Mouse (Mus musculus): Measurements from ENCODE around the gene Hist1h1a.
"Not testable (repeated sequence)": the region's sequence is repeated elsewhere in the genome, so short reads cannot be mapped to it uniquely, and the experiment has no call there.

Gene Hist1h1a

DNA sequence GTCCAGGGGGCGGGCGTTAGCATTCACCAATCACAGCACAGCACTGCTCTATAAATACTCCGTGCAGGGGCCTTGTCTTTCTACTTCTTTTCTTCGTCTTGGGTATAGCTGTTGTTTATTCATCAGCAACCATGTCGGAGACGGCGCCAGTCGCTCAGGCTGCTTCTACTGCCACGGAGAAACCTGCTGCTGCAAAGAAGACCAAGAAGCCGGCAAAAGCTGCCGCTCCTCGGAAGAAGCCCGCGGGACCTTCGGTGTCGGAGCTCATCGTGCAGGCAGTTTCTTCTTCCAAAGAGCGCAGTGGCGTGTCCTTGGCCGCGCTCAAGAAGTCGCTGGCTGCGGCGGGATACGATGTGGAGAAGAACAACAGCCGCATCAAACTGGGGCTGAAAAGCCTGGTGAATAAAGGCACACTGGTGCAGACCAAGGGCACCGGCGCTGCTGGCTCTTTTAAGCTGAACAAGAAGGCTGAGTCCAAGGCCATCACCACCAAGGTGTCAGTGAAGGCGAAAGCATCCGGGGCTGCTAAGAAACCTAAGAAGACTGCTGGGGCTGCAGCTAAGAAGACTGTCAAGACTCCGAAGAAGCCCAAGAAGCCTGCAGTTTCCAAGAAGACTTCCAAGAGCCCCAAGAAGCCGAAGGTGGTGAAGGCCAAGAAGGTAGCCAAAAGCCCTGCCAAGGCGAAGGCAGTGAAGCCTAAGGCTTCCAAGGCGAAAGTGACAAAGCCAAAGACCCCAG is at the start of gene Hist1h1a:
Gene Hist1h1a, plus strand, starts transcription at position 81 of the 738 bp plus-strand sequence.
- DNase-seq (ENCODE audit: low spot score): peak; percentile 62

DNA sequence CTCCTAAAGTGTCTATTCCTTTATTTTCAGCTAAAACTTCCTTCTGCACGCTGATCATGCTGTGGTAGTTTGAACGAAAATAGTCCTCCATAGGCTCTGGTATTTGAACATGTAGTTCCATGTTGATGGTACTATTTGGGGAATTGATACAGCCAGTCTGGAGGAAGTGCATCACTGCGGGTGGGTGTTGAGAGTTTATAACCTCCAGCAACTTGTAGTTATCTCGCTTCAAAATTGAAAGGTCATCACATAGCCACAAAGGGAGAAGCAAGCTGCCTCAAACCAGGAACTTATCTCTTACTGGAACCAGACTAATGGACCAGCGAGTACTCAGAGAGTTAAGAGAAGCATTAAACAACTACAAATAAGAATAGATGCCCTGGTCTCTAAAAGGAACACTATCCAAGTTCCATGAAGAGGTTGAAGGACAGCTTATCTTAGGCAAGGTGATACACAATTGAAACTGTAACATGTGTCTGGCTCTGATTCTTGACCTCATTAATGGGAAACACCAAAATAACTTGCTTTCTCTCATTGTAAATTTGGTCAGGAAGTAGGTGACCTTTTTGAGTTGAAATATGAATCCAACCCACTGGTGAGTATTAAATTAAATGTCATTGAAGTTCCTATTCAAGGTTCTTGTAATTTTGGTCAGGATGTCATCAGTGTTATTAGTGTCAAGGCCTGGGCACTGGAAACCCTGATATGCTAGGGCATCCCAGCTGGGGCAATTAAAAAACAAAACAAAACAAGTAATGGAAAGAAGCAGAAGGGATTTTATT is 47.0 kb upstream of the Hist1h1a start:
- DNase-seq (ENCODE audit: low spot score): no peak

DNA sequence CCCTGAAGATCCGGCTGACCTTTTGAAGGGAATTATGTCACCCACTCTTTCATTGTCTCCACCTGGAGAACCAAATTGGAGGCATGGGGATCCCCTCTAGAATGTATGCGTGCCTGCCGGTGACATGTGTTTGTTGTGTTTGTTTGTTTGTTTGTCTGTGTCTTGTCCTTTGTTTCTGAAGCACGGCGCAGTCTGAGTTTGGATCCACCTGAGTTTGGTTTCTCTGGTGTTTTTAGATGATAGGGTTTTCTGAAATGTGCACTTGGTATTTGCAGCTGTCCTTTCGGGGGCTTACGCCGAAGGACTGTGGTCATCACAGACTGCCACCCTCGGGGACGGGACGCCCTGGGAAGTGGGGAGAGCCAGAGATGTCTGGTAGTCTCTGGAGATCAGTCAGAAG is 46.3 kb upstream of the Hist1h1a start:
- no peak for DNase-seq (ENCODE audit: low spot score)

DNA sequence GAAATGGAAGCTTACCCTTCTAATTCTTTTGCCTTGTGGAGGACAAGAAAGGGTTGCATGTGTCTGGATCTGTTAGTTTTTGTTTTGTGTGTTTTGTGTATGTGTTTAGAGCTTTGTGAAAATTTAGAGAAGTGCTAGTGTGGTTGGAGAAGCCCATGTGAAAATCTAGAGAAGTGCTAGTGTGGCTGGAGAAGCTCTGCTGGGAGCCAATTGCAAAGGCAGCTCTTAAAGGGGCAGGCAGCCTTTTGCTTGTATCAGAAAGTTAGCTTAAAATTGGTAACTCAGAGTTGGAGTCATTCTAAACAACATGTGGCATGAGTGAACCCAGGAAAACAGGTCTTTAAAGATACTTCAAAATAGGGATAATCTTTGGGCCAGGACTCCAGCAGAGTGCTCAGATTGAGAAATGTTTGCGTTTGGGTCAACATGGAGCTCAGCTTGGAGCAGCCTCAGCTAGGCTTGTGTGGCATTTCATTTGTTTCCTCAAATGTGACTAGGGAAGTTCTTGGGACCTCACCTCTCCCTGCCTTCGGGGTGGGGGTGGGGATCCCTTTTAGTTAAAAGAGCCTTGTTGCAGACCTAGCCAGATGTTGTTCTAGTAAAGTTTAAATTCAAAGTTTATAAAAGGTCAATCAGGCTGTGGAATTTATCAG is 45.7 kb upstream of the Hist1h1a start:
- not testable (repeated sequence) for DNase-seq (ENCODE audit: low spot score)

DNA sequence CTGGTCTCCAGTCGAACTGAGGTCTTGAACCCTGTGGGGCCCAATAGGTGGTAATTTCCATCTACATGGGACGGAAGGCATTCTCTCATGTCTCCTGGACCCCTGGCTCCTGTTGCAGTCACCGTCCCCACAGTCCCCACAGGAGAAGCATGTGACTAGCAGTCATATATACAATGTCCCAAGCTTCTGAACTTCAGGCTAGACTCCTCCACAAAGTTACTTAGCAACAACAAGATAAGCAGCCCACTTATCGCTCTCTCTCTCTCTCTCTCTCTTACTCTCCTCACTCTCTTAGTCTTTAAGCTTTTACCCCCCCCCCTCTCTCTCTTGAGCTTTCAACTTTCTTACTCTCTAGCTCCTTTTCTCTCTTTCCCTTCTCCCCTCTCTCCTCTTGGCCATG is 39.2 kb upstream of the Hist1h1a start:
- no peak for DNase-seq (ENCODE audit: low spot score)

DNA sequence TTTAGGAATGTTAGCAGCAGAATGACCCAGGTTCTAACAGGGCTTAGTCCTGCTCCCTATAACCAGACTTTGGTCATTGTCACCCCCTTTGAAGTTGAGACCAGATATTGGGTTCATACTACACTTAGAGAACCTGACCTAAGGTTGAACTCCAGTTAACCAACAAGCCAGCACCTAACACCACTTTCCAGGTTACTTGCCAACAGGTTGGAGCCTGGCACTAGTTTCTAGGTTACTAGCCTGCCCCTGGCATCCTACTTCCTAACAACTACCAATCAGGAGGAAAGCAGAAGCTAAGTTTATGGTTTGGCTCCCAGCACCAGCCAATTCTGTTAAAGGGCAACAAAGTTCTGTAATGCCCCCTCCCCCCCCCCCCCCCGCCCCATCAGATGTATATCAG is 38.3 kb upstream of the Hist1h1a start:
- DNase-seq (ENCODE audit: low spot score): no peak

DNA sequence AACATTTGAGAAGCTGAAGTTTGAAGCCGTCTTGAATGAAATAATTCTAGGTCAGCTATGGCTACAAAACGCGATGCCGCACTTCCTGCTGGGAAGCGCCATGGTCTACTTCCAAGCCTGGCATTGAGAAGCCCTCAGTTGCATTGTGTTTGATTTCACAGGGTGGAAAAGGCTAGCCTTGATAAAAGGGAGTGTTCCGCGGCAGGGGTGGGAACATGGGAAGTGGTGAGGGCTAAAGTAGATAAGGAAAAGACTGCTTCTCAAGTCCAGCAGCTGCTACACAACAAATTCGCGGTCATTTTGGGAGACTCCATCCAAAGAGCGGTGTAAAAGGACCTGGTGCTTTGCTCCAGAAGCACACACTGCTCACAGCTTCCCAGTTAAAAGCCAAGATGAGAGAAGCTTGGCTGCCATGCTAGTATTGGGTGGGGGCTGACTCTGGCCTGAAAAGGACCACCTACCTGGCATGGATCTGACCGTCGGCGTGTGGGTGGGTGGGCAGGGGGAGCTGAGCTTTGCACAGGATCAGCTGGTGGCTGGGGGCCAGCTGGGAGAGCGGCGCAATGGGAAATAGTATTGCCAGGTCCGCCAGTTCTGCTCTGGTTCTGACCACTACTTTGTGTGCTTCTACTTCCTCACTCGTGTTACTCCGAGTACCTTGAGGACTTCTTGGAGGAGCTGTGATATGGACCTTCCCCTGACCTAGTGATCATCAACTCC is 34.8 kb upstream of the Hist1h1a start:
- DNase-seq (ENCODE audit: low spot score): no peak

DNA sequence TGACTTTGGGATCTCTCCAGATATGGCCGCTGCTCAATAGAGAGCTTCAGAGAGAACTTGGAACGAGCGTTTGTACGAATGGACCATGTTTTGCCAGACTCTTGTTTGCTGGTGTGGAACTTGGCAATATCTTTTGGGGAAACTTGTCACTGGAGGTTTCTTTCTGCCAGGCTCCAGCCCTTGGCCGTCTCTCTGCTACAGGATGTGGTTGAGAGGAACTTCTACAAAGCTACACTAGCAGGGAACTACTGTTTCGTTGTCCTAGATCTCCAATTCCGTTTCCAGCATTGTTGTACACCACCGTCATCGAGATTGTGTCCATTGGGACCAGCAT is 34.3 kb upstream of the Hist1h1a start:
- no peak for DNase-seq (ENCODE audit: low spot score)

DNA sequence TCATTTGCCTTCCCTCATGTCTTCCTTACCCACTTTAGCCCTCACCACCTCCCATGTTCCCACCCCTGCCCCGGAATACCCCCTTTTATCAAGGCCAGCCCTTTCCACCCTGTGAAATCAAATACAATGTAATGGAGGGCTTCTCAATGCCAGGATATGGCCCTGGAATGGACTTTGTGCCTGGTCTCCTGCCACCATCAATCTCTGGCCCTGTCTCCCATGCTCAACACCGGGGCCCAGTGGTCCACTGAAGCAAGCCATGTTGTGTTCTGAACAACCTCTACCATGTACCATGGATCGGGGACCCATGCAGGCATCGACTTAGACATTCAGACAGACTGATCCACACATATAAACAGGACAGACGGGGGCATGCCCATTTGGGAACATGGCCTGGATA is 33.8 kb upstream of the Hist1h1a start:
- no peak for DNase-seq (ENCODE audit: low spot score)

DNA sequence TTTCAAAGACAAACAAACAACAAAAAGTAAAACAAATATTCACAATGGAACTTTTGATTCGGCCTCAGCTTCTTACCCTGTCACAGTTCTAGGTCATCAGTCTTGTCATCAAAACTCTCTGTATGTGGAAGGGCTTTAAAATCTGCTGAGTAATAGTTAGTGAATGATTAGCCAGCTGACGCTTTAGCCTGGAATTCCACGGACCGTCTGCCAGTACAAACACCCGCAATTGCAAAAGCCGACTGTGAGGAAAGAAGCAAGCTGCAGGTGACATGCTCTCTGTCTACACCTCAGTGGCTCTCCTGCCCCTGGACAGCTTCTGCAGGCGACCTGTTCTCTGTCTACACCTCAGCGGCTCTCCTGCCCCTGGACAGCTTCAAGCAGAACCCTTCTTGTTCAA is 33.0 kb upstream of the Hist1h1a start:
- DNase-seq (ENCODE audit: low spot score): no peak

DNA sequence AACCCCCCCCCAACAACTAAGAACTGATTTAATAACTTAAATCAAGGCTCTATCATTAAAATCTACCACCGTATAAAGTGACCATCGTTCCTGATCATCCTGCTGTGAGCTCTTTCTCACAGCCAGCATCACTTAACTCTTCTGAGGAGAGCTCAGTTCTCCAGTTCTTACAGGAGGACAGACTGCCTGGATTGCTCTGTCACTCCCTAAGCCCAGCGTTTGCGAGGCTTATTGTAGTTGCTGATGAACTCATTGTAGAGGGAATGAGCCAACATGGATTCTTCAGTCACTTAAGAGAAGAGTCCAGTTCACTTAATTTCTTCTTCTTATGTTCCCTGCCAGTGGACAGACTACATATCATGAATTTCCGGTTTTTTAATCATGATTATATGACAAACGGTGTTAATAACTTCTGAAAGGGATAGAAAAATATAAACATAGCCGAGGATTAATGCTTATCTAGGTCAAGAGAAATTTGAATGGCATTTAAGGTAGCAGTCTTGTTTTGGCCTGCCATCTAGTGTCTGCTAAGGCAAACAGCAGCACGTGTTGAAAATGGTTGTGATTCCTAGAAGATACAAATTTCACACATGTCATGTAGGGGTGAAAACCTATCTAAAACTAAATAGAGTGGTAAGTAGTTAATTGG is 31.2 kb upstream of the Hist1h1a start:
- DNase-seq (ENCODE audit: low spot score): no peak

DNA sequence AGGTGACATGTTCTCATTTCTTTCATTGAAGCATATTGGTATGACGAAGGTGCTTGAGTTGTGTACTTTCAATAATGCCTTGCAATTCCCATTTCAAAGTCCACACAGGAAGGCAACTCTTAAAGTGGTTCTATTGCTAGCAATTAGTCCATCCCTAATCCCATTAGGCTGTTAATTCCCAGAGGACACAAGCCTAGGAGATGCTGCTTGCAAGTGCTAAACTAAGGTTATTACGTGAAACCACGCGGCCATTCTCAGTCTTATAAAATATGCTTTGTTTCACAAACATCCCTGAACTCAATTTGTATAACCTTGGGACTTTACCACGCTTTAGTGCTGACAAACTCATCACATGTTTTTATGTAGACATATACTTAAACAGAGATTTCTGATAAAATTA is 26.4 kb upstream of the Hist1h1a start:
- DNase-seq (ENCODE audit: low spot score): no peak

DNA sequence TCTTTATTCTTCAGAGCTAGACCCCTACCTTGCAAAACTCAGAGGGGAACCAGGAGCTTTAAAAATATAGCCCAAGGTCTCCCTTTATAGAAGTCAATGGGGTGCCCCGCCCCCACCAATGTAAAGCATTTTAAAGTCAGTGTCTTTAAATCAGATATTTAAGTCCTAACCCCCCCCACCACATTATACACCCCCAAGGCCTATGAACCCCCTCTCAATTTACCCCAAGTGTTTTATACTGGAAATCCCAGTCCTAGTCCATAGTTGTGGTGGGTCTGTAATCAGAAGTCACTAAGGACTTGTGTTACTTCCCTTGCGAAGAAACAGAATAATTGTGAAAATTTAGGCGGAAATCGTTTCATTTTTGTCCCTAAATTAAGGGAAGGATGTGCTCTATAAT is 25.4 kb upstream of the Hist1h1a start:
- DNase-seq (ENCODE audit: low spot score): no peak

DNA sequence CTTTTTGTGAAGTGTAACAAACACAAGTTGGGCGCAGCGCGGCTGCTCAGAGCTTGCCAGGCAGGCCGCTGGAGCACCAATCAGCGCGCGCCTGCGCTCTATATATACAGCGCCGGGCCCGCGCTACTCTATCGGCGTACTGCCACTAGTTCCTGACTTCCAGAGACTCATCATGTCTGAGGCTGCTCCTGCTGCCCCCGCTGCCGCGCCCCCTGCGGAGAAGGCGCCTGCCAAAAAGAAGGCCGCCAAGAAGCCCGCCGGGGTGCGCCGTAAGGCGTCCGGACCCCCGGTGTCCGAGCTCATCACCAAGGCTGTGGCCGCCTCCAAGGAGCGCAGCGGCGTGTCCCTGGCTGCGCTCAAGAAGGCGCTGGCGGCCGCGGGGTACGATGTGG is 24.8 kb upstream of the Hist1h1a start, which contains the start of gene Hist1h1c:
Gene Hist1h1c, plus strand, starts transcription at position 132 of the 392 bp plus-strand sequence.
- peak; percentile 95 for DNase-seq (ENCODE audit: low spot score)

DNA sequence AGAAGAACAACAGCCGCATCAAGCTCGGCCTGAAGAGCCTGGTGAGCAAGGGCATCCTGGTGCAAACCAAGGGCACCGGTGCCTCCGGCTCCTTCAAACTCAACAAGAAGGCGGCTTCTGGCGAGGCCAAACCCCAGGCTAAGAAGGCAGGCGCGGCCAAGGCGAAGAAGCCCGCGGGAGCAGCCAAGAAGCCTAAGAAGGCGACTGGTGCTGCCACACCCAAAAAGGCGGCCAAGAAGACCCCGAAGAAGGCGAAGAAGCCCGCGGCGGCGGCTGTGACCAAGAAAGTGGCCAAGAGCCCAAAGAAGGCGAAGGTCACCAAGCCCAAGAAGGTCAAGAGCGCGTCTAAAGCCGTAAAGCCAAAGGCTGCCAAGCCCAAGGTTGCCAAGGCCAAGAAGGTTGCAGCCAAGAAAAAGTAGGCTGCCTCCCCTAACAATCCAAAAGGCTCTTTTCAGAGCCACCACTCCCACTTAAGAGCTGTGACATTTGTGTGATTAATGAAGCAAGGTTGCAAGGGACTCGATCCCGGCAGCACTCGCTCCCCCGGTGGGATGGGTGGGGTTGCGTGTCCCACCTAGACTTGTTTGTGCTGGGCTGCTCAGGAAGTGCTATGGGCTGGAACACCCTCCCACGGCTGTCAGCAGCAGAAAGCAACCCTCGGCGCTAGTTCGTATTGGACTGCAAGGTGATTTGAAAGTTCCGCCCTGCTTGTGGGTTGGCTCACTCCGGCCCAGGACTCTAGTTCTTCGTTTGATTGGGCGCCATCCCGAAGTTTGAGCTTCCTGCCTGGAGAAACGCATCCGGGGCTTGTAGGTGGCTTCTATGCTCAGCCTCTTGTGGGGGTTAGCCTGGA is 24.2 kb upstream of the Hist1h1a start:
- DNase-seq (ENCODE audit: low spot score): peak; percentile 78

DNA sequence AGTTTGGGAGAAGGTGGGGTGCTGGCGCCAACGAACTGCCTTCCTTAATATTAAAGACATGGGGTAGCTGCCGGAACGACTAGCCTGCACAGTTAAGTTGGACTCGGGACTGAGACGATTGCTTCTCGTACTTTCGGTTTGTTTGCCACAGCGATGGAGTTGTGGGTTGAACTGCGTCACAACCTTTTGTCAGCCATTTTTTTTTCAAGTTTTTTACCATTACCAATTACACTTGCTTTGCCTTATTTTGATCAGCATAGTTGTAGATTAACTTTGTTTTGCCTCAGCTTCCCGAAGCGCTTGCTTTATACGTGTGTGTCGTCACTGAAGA is 23.6 kb upstream of the Hist1h1a start:
- DNase-seq (ENCODE audit: low spot score): no peak

DNA sequence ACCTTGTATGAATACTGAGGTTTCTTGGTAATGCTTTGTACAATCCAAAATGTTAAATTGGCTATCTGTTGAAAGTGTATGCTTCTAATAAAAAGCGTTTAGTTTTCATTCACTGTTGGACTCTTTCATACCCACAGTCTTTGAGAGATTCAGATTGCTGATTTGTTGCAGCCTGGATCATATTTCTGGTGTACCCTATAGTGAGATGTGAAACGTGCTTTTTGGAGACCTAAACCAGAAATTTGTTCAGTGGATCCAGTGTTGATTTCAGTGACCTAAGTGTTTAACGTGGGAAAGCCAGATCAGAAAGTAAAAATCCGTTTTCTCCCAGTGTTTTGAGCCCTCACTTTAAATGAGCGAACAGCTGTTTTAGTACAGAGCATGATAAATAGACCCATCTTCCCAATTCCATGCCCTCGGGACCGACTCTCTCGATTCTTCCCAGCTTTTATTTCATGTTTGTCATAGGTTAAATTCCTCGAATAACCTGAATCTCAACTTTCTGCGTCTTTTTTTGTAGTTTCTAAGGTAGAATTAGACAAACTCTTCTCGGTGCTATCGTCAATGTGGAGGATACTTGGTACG is 23.1 kb upstream of the Hist1h1a start:
- no peak for DNase-seq (ENCODE audit: low spot score)

DNA sequence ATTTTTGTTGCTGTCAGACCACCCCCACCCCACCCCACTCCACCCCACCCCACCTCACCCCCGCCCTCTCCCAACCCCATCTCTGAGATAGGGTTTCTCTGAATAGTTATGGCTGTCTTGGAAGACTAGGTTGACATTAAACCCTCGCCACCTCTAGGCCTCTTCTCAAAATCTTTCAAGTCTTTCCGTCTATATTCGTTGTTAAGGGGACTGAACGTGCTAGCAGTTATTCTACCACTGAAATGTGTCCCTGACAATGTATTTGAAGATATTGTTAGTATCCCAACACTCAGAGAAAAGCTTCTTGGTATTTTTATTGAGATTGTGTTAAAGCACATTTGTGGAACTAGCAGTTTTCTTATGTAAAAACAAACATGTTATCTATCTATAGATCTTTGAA is 22.6 kb upstream of the Hist1h1a start:
- no peak for DNase-seq (ENCODE audit: low spot score)

DNA sequence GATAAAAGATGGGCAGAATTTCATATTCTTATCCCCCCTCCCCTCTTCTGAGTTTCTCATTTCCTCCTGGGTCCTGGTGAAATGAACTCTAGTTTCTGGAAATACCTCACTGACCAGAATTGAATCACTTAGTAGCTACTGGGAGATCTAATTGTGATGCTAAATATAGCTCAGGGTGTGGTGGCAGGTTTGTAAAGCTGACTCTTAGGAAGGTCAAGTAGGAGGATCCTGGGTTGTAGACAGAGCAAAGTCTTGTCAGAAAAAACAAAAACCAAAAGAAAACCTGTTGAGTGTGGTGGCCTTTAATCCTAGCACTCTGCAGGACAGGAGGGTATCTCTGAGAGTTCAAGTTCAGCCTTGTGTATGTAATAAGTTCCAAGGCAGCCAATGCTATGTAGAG is 21.5 kb upstream of the Hist1h1a start:
- no peak for DNase-seq (ENCODE audit: low spot score)

DNA sequence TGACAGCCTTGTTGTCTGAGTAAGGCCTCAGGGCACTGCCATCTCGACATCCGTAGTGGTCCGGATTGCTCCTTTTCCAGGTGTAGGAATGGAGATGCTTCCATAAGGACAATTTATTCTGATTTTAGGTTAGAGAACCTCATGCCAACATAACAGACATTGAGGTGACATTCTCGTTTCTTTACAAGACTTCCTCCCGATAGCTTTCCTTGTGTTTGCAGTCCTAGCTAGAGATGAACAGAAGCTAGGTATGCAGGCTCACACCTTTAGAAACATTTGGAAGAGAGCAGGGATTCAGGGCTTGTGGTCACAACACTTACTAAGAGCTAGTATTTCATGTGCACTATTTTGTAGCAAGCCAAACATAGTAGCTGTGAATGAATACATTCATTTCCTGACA is 20.3 kb upstream of the Hist1h1a start:
- no peak for DNase-seq (ENCODE audit: low spot score)

DNA sequence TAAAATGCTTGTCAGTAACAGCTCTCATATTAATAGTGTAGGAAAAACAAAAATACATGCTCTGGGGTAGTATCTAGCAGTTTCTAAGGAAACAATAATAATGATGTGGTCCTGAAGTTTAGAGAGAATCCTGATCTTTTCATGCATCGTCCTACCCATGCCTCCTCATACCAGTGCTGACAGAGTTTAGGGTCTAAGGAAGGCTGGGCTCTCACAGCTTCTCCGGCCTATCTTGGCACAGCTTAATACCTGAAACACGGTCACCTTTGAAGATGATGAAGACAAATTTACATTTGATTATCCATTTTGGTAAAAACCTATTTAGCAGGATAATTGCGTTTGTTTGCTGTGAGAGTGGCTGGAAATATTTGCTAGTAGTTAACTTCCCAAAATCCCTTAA is 19.5 kb upstream of the Hist1h1a start:
- no peak for DNase-seq (ENCODE audit: low spot score)

Measured in ovary, postnatal 10 days (tissue).